Comparison of ENCODE assay signal across 8 mouse cellular contexts in genomic region chr8:84965731-84966291, GRCm38 (mm10). TPM values are rescaled to one million over a fixed set of nuclear protein-coding genes. Genes with fewer than 3 reads are reported as not detected.
DNase-seq lines count a peak whose midpoint lies in the region; ATAC-seq and TF ChIP-seq lines count a peak whose summit lies in the region.

No protein-coding gene starts in this region.

- H3K27ac ChIP-seq in embryonic facial prominence, embryonic 11.5 days (replicated peaks; ENCODE audit: low read depth, low read length): 0 out of 2 replicates have a peak overlapping the region, but pooled peaks have one; percentile 5
- peak overlapping the region; percentile 54; the same call in 1 of the 2 replicates for H3K27ac ChIP-seq in intestine, postnatal 0 days (ENCODE audit: low read depth, low read length)
- peak overlapping the region; percentile 43; the same call in 1 of the 2 replicates for H3K27ac ChIP-seq in limb, embryonic 11.5 days (replicated peaks; ENCODE audit: low read depth, low read length)
- peak overlapping the region; percentile 56 for H3K27ac ChIP-seq in midbrain, embryonic 13.5 days

- H3K36me3 ChIP-seq in embryonic facial prominence, embryonic 11.5 days (replicated peaks; ENCODE audit: control insufficient read depth, insufficient read depth, low read depth, low read length): no peaks in the 10 kb centered on the region; the same call in 1 of the 2 replicates
- peaks cover 3% of the 10 kb centered on the region; the same call in 1 of the 2 replicates for H3K36me3 ChIP-seq in intestine, postnatal 0 days (ENCODE audit: control insufficient read depth, insufficient read depth)
- H3K36me3 ChIP-seq in limb, embryonic 11.5 days (ENCODE audit: control insufficient read depth, insufficient read depth, low read length): no peaks in the 10 kb centered on the region; the same call in 1 of the 2 replicates
- H3K36me3 ChIP-seq in midbrain, embryonic 13.5 days: 0 out of 2 replicates have a peak, but pooled peaks cover 5% of the 10 kb centered on the region

- DNase-seq in 416B (ENCODE audit: low read depth): peak; percentile 98
- peak; percentile 92 for DNase-seq in adrenal gland, postnatal 25 days
- peak; percentile 97 for DNase-seq in embryonic facial prominence, embryonic 11.5 days (ENCODE audit: low spot score)
- peak; percentile 95 for DNase-seq in limb, embryonic 11.5 days (ENCODE audit: low spot score)
- peak; percentile 85 to 86 for DNase-seq in spleen, postnatal 14 days (ENCODE audit: low spot score in 2 of 2)

- TF ChIP-seq CTCF in intestine, postnatal 0 days (IDR thresholded peaks at IDR 0.05; ENCODE audit: low read depth): no peak

- H3K4me1 ChIP-seq in embryonic facial prominence, embryonic 11.5 days (ENCODE audit: control insufficient read depth, insufficient read depth, low read length): peaks cover 6% of the 10 kb centered on the region
- peaks cover 6% of the 10 kb centered on the region; the same call in 1 of the 2 replicates for H3K4me1 ChIP-seq in intestine, postnatal 0 days (replicated peaks; ENCODE audit: control insufficient read depth, insufficient read depth, low read length)
- peaks cover 23% of the 10 kb centered on the region for H3K4me1 ChIP-seq in limb, embryonic 11.5 days (ENCODE audit: control insufficient read depth, insufficient read depth, low read length)
- H3K4me1 ChIP-seq in midbrain, embryonic 13.5 days (replicated peaks): peaks cover 38% of the 10 kb centered on the region

- no peaks in the 10 kb centered on the region for H3K9me3 ChIP-seq in embryonic facial prominence, embryonic 11.5 days (replicated peaks; ENCODE audit: control insufficient read depth, low read length)
- H3K9me3 ChIP-seq in intestine, postnatal 0 days (ENCODE audit: control insufficient read depth): no peaks in the 10 kb centered on the region
- H3K9me3 ChIP-seq in limb, embryonic 11.5 days (ENCODE audit: control insufficient read depth, low read length): no peaks in the 10 kb centered on the region
- no peaks in the 10 kb centered on the region for H3K9me3 ChIP-seq in midbrain, embryonic 13.5 days

- H3K4me2 ChIP-seq in embryonic facial prominence, embryonic 11.5 days (ENCODE audit: low read depth, low read length): peak overlapping the region; percentile 85
- H3K4me2 ChIP-seq in intestine, postnatal 0 days (replicated peaks; ENCODE audit: low read depth): peak overlapping the region; percentile 92
- peak overlapping the region; percentile 89 for H3K4me2 ChIP-seq in limb, embryonic 11.5 days (ENCODE audit: low read depth, severe bottlenecking)
- H3K4me2 ChIP-seq in midbrain, embryonic 13.5 days (replicated peaks): peak overlapping the region; percentile 92

- H3K9ac ChIP-seq in embryonic facial prominence, embryonic 11.5 days (replicated peaks; ENCODE audit: low read length): peak overlapping the region; percentile 72
- H3K9ac ChIP-seq in intestine, postnatal 0 days (ENCODE audit: low read depth, low read length): peak overlapping the region; percentile 51
- H3K9ac ChIP-seq in limb, embryonic 11.5 days (ENCODE audit: low read length): peak overlapping the region; percentile 64
- H3K9ac ChIP-seq in midbrain, embryonic 13.5 days (replicated peaks): peak overlapping the region; percentile 76

- ATAC-seq in embryonic facial prominence, embryonic 11.5 days (replicated peaks; ENCODE audit: insufficient number of reproducible peaks, low FRiP score, low TSS enrichment, low read depth): peak; percentile 62
- peak; percentile 86 for ATAC-seq in granulocyte monocyte progenitor cell, adult 5-6 weeks (replicated peaks; ENCODE audit: poor library complexity, severe bottlenecking)
- peak; percentile 84 for ATAC-seq in intestine, postnatal 0 days
- peak; percentile 78 for ATAC-seq in limb, embryonic 11.5 days (ENCODE audit: insufficient number of reproducible peaks, low FRiP score, low TSS enrichment, low read depth)
- peak; percentile 77 for ATAC-seq in midbrain, embryonic 13.5 days

- H3K27me3 ChIP-seq in embryonic facial prominence, embryonic 11.5 days (ENCODE audit: control insufficient read depth, insufficient read depth, low read length): no peaks in the 10 kb centered on the region
- no peaks in the 10 kb centered on the region for H3K27me3 ChIP-seq in intestine, postnatal 0 days (replicated peaks; ENCODE audit: control insufficient read depth, insufficient read depth, low read length)
- no peaks in the 10 kb centered on the region for H3K27me3 ChIP-seq in limb, embryonic 11.5 days (ENCODE audit: control insufficient read depth, insufficient read depth, low read length)
- H3K27me3 ChIP-seq in midbrain, embryonic 13.5 days: no peaks in the 10 kb centered on the region

- H3K4me3 ChIP-seq in embryonic facial prominence, embryonic 11.5 days (ENCODE audit: low read depth, low read length): peak overlapping the region; percentile 66
- H3K4me3 ChIP-seq in intestine, postnatal 0 days (ENCODE audit: low read depth, low read length): peak overlapping the region; percentile 56
- peak overlapping the region; percentile 59 for H3K4me3 ChIP-seq in limb, embryonic 11.5 days (ENCODE audit: low read depth, low read length)
- peak overlapping the region; percentile 68 for H3K4me3 ChIP-seq in midbrain, embryonic 13.5 days (replicated peaks)

- under 1% methylated on average over 41 of the region's 41 CpGs for WGBS in embryonic facial prominence, embryonic 11.5 days
- under 1% methylated on average over 41 of the region's 41 CpGs for WGBS in intestine, postnatal 0 days
- under 1% methylated on average over 41 of the region's 41 CpGs for WGBS in limb, embryonic 11.5 days
- WGBS in midbrain, embryonic 13.5 days: under 1% methylated on average over 41 of the region's 41 CpGs

RNA-seq across cellular contexts. Expression of gene Gm49661, which starts 3.4 kb away (rescaled TPM):
- 4.4 TPM in 1 of 2 replicates, not detected in the other for total RNA-seq in adrenal gland, postnatal 25 days (2021)
- not detected in 2 replicates for polyA plus RNA-seq in embryonic facial prominence, embryonic 11.5 days (2014; fragmentation: Nextera tagmentation; extraction: Ambion mirVana)
- total RNA-seq in granulocyte monocyte progenitor cell, adult 5-6 weeks (2014; fragmentation: Nextera tagmentation): not detected in 2 replicates
- not detected in 2 replicates for total RNA-seq in granulocyte monocyte progenitor cell, adult 5-6 weeks (2017)
- 1.3 and 2.1 TPM in 2 replicates for polyA plus RNA-seq in intestine, postnatal 0 days (2015; fragmentation: Nextera tagmentation; extraction: Ambion mirVana)
- not detected in 2 replicates for polyA plus RNA-seq in limb, embryonic 11.5 days (2014; fragmentation: Nextera tagmentation; extraction: Ambion mirVana)
- not detected in 2 replicates for polyA plus RNA-seq in midbrain, embryonic 13.5 days (2015; fragmentation: Nextera tagmentation; extraction: Ambion mirVana)

RNA-seq across cellular contexts. Expression of gene Prdx2, which starts 3.6 kb away (rescaled TPM):
- total RNA-seq in adrenal gland, postnatal 25 days (2021): 496 and 624 TPM in 2 replicates
- polyA plus RNA-seq in embryonic facial prominence, embryonic 11.5 days (2014; fragmentation: Nextera tagmentation; extraction: Ambion mirVana): 1,219 and 1,316 TPM in 2 replicates
- 210 and 303 TPM in 2 replicates for total RNA-seq in granulocyte monocyte progenitor cell, adult 5-6 weeks (2014; fragmentation: Nextera tagmentation)
- 360 and 421 TPM in 2 replicates for total RNA-seq in granulocyte monocyte progenitor cell, adult 5-6 weeks (2017)
- 313 and 319 TPM in 2 replicates for polyA plus RNA-seq in intestine, postnatal 0 days (2015; fragmentation: Nextera tagmentation; extraction: Ambion mirVana)
- polyA plus RNA-seq in limb, embryonic 11.5 days (2014; fragmentation: Nextera tagmentation; extraction: Ambion mirVana): 1,235 and 1,326 TPM in 2 replicates
- polyA plus RNA-seq in midbrain, embryonic 13.5 days (2015; fragmentation: Nextera tagmentation; extraction: Ambion mirVana): 1,603 and 1,658 TPM in 2 replicates

RNA-seq across cellular contexts. Expression of gene Rnaseh2a, which starts 3.8 kb away (rescaled TPM):
- 101 and 159 TPM in 2 replicates for total RNA-seq in adrenal gland, postnatal 25 days (2021)
- 109 and 137 TPM in 2 replicates for polyA plus RNA-seq in embryonic facial prominence, embryonic 11.5 days (2014; fragmentation: Nextera tagmentation; extraction: Ambion mirVana)
- 116 and 172 TPM in 2 replicates for total RNA-seq in granulocyte monocyte progenitor cell, adult 5-6 weeks (2014; fragmentation: Nextera tagmentation)
- total RNA-seq in granulocyte monocyte progenitor cell, adult 5-6 weeks (2017): 91.3 and 148 TPM in 2 replicates
- 53.2 and 57.6 TPM in 2 replicates for polyA plus RNA-seq in intestine, postnatal 0 days (2015; fragmentation: Nextera tagmentation; extraction: Ambion mirVana)
- polyA plus RNA-seq in limb, embryonic 11.5 days (2014; fragmentation: Nextera tagmentation; extraction: Ambion mirVana): 127 and 133 TPM in 2 replicates
- polyA plus RNA-seq in midbrain, embryonic 13.5 days (2015; fragmentation: Nextera tagmentation; extraction: Ambion mirVana): 66.5 and 68.6 TPM in 2 replicates

RNA-seq across cellular contexts. Expression of gene Junb, which starts 12.7 kb away (rescaled TPM):
- 32.8 and 33.2 TPM in 2 replicates for total RNA-seq in adrenal gland, postnatal 25 days (2021)
- polyA plus RNA-seq in embryonic facial prominence, embryonic 11.5 days (2014; fragmentation: Nextera tagmentation; extraction: Ambion mirVana): 5.4 and 6.2 TPM in 2 replicates
- 3.3 and 14.2 TPM in 2 replicates for total RNA-seq in granulocyte monocyte progenitor cell, adult 5-6 weeks (2014; fragmentation: Nextera tagmentation)
- 39.6 and 46.0 TPM in 2 replicates for total RNA-seq in granulocyte monocyte progenitor cell, adult 5-6 weeks (2017)
- 42.8 and 47.6 TPM in 2 replicates for polyA plus RNA-seq in intestine, postnatal 0 days (2015; fragmentation: Nextera tagmentation; extraction: Ambion mirVana)
- 7.2 and 7.7 TPM in 2 replicates for polyA plus RNA-seq in limb, embryonic 11.5 days (2014; fragmentation: Nextera tagmentation; extraction: Ambion mirVana)
- 3.5 and 6.1 TPM in 2 replicates for polyA plus RNA-seq in midbrain, embryonic 13.5 days (2015; fragmentation: Nextera tagmentation; extraction: Ambion mirVana)

RNA-seq across cellular contexts. Expression of gene Rtbdn, which starts 19.0 kb away (rescaled TPM):
- not detected in 2 replicates for total RNA-seq in adrenal gland, postnatal 25 days (2021)
- not detected in 2 replicates for polyA plus RNA-seq in embryonic facial prominence, embryonic 11.5 days (2014; fragmentation: Nextera tagmentation; extraction: Ambion mirVana)
- not detected in 2 replicates for total RNA-seq in granulocyte monocyte progenitor cell, adult 5-6 weeks (2014; fragmentation: Nextera tagmentation)
- not detected in 2 replicates for total RNA-seq in granulocyte monocyte progenitor cell, adult 5-6 weeks (2017)
- polyA plus RNA-seq in intestine, postnatal 0 days (2015; fragmentation: Nextera tagmentation; extraction: Ambion mirVana): 0.12 TPM in 2 replicates
- polyA plus RNA-seq in limb, embryonic 11.5 days (2014; fragmentation: Nextera tagmentation; extraction: Ambion mirVana): 0.16 TPM in 1 of 2 replicates, not detected in the other
- polyA plus RNA-seq in midbrain, embryonic 13.5 days (2015; fragmentation: Nextera tagmentation; extraction: Ambion mirVana): 1.9 and 2.7 TPM in 2 replicates

Comparison
In these comparisons a context has a peak if more than half of its experiments do, and no peak if none do; other contexts are left out.
1. Peak in every context shown above with its lines: DNase-seq, ATAC-seq, H3K4me3 ChIP-seq and H3K27ac ChIP-seq.
2. H3K27ac ChIP-seq: peak in every context shown above with its lines; median percentile 56 in midbrain, embryonic 13.5 days; 54 in intestine, postnatal 0 days; 43 in limb, embryonic 11.5 days; 5 in embryonic facial prominence, embryonic 11.5 days.